Mouse (Mus musculus): ENCODE measurements at regions not wholly inside any gene's neighbourhood (a gene's known extent, or its start where the extent isn't known, plus 50 kb on each side); places are given as distances from the start of the nearest gene placed in this dataset.

- no peaks in the 10 kb centered on the region for H3K27me3 ChIP-seq (ENCODE audit: control insufficient read depth, insufficient read depth, low read length)
- H3K36me3 ChIP-seq (replicated peaks; ENCODE audit: control insufficient read depth, insufficient read depth, low read length), result no peaks in the 10 kb centered on the region
- no peaks in the 10 kb centered on the region for H3K9me3 ChIP-seq (replicated peaks; ENCODE audit: control insufficient read depth, low read length)
- no peak for DNase-seq (ENCODE audit: low spot score)
- H3K4me3 ChIP-seq (ENCODE audit: low read depth, low read length), result no peak overlapping the region
- H3K4me1 ChIP-seq (ENCODE audit: control insufficient read depth, insufficient read depth), result no peaks in the 10 kb centered on the region
- no peak overlapping the region for H3K27ac ChIP-seq (ENCODE audit: low read depth)
- H3K9ac ChIP-seq (replicated peaks; ENCODE audit: low read depth, low read length), result no peak overlapping the region
- no peak for ATAC-seq (ENCODE audit: insufficient read depth, low read depth)
- TF ChIP-seq EP300 (IDR thresholded peaks at IDR 0.05; ENCODE audit: low read depth) (no peak), CTCF (IDR thresholded peaks at IDR 0.05; ENCODE audit: low read depth) (no peak)
- no peak overlapping the region for H3K4me2 ChIP-seq (ENCODE audit: low read depth, low read length)
These were observed 424.2 kb downstream of the Cntn6 start for GRCm38 (mm10) chr6:104916787-104917186.

GRCm38 (mm10) chr6:104922577-104922976 lies 430.0 kb downstream of the Cntn6 start:
- no peak for ATAC-seq (ENCODE audit: insufficient read depth, low read depth)
- Histone ChIP-seq H3K36me3 (replicated peaks; ENCODE audit: control insufficient read depth, insufficient read depth, low read length) (no peaks in the 10 kb centered on the region), H3K27ac (ENCODE audit: low read depth) (no peak overlapping the region), H3K4me1 (ENCODE audit: control insufficient read depth, insufficient read depth) (no peaks in the 10 kb centered on the region), H3K4me2 (ENCODE audit: low read depth, low read length) (no peak overlapping the region), H3K9me3 (replicated peaks; ENCODE audit: control insufficient read depth, low read length) (no peaks in the 10 kb centered on the region; the same call in 1 of the 2 replicates), H3K9ac (replicated peaks; ENCODE audit: low read depth, low read length) (no peak overlapping the region), H3K4me3 (ENCODE audit: low read depth, low read length) (no peak overlapping the region), H3K27me3 (ENCODE audit: control insufficient read depth, insufficient read depth, low read length) (no peaks in the 10 kb centered on the region)
- TF ChIP-seq EP300 (IDR thresholded peaks at IDR 0.05; ENCODE audit: low read depth) (no peak), CTCF (IDR thresholded peaks at IDR 0.05; ENCODE audit: low read depth) (no peak)
- WGBS, result 85% methylated on average over 1 of the region's 1 CpGs
- DNase-seq (ENCODE audit: low spot score), result no peak

GRCm38 (mm10) chr6:104926088-104926487 lies 433.5 kb downstream of the Cntn6 start:
- no peak overlapping the region for H3K4me2 ChIP-seq (ENCODE audit: low read depth, low read length)
- no peak overlapping the region for H3K4me3 ChIP-seq (ENCODE audit: low read depth, low read length)
- ATAC-seq (ENCODE audit: insufficient read depth, low read depth), result no peak
- no peaks in the 10 kb centered on the region for H3K36me3 ChIP-seq (replicated peaks; ENCODE audit: control insufficient read depth, insufficient read depth, low read length)
- H3K4me1 ChIP-seq (ENCODE audit: control insufficient read depth, insufficient read depth), result no peaks in the 10 kb centered on the region
- H3K9me3 ChIP-seq (replicated peaks; ENCODE audit: control insufficient read depth, low read length), result no peaks in the 10 kb centered on the region; the same call in 1 of the 2 replicates
- no peak overlapping the region for H3K9ac ChIP-seq (replicated peaks; ENCODE audit: low read depth, low read length)
- no peak overlapping the region for H3K27ac ChIP-seq (ENCODE audit: low read depth)
- TF ChIP-seq CTCF (IDR thresholded peaks at IDR 0.05; ENCODE audit: low read depth) (no peak), EP300 (IDR thresholded peaks at IDR 0.05; ENCODE audit: low read depth) (no peak)
- DNase-seq (ENCODE audit: low spot score), result no peak
- no peaks in the 10 kb centered on the region for H3K27me3 ChIP-seq (ENCODE audit: control insufficient read depth, insufficient read depth, low read length)

GRCm38 (mm10) chr6:104930284-104930683 lies 437.7 kb downstream of the Cntn6 start:
- Histone ChIP-seq H3K4me3 (ENCODE audit: low read depth, low read length) (no peak overlapping the region), H3K4me2 (ENCODE audit: low read depth, low read length) (no peak overlapping the region), H3K9ac (replicated peaks; ENCODE audit: low read depth, low read length) (no peak overlapping the region), H3K27me3 (ENCODE audit: control insufficient read depth, insufficient read depth, low read length) (no peaks in the 10 kb centered on the region), H3K9me3 (replicated peaks; ENCODE audit: control insufficient read depth, low read length) (no peaks in the 10 kb centered on the region; the same call in 1 of the 2 replicates), H3K27ac (ENCODE audit: low read depth) (no peak overlapping the region), H3K36me3 (replicated peaks; ENCODE audit: control insufficient read depth, insufficient read depth, low read length) (no peaks in the 10 kb centered on the region), H3K4me1 (ENCODE audit: control insufficient read depth, insufficient read depth) (no peaks in the 10 kb centered on the region)
- ATAC-seq (ENCODE audit: insufficient read depth, low read depth) (no peak), DNase-seq (ENCODE audit: low spot score) (no peak)
- 65% methylated on average over 5 of the region's 5 CpGs for WGBS
- TF ChIP-seq EP300 (IDR thresholded peaks at IDR 0.05; ENCODE audit: low read depth), result no peak
- TF ChIP-seq CTCF (IDR thresholded peaks at IDR 0.05; ENCODE audit: low read depth), result no peak

GRCm38 (mm10) chr6:104932153-104932552 lies 439.6 kb downstream of the Cntn6 start:
- Histone ChIP-seq H3K27me3 (ENCODE audit: control insufficient read depth, insufficient read depth, low read length) (no peaks in the 10 kb centered on the region), H3K9ac (replicated peaks; ENCODE audit: low read depth, low read length) (no peak overlapping the region), H3K9me3 (replicated peaks; ENCODE audit: control insufficient read depth, low read length) (no peaks in the 10 kb centered on the region), H3K36me3 (replicated peaks; ENCODE audit: control insufficient read depth, insufficient read depth, low read length) (no peaks in the 10 kb centered on the region), H3K4me2 (ENCODE audit: low read depth, low read length) (no peak overlapping the region), H3K27ac (ENCODE audit: low read depth) (no peak overlapping the region), H3K4me1 (ENCODE audit: control insufficient read depth, insufficient read depth) (no peaks in the 10 kb centered on the region), H3K4me3 (ENCODE audit: low read depth, low read length) (no peak overlapping the region)
- TF ChIP-seq CTCF (IDR thresholded peaks at IDR 0.05; ENCODE audit: low read depth) (no peak), EP300 (IDR thresholded peaks at IDR 0.05; ENCODE audit: low read depth) (no peak)
- WGBS, result 86% methylated on average over 4 of the region's 4 CpGs
- DNase-seq (ENCODE audit: low spot score) (no peak), ATAC-seq (ENCODE audit: insufficient read depth, low read depth) (no peak)

- no peak for DNase-seq (ENCODE audit: low spot score)
- Histone ChIP-seq H3K36me3 (replicated peaks; ENCODE audit: control insufficient read depth, insufficient read depth, low read length) (no peaks in the 10 kb centered on the region), H3K27ac (ENCODE audit: low read depth) (no peak overlapping the region), H3K9ac (replicated peaks; ENCODE audit: low read depth, low read length) (no peak overlapping the region), H3K4me3 (ENCODE audit: low read depth, low read length) (no peak overlapping the region), H3K9me3 (replicated peaks; ENCODE audit: control insufficient read depth, low read length) (no peaks in the 10 kb centered on the region), H3K4me1 (ENCODE audit: control insufficient read depth, insufficient read depth) (no peaks in the 10 kb centered on the region), H3K27me3 (ENCODE audit: control insufficient read depth, insufficient read depth, low read length) (no peaks in the 10 kb centered on the region), H3K4me2 (ENCODE audit: low read depth, low read length) (no peak overlapping the region)
- TF ChIP-seq EP300 (IDR thresholded peaks at IDR 0.05; ENCODE audit: low read depth), result no peak
- TF ChIP-seq CTCF (IDR thresholded peaks at IDR 0.05; ENCODE audit: low read depth), result no peak
- 74% methylated on average over 1 of the region's 1 CpGs for WGBS
- ATAC-seq (ENCODE audit: insufficient read depth, low read depth), result no peak
These were observed 446.5 kb downstream of the Cntn6 start for GRCm38 (mm10) chr6:104939134-104939533.

Measured in heart, postnatal 0 days (tissue).